Mouse (Mus musculus): Measurements from ENCODE around the gene 2700049A03Rik. TPM values are rescaled to one million over a fixed set of nuclear protein-coding genes. Genes with fewer than 3 reads are reported as not detected.

Gene 2700049A03Rik
- polyA plus RNA-seq, 1 experiment from 2014 or later: 20.1 TPM

DNA sequence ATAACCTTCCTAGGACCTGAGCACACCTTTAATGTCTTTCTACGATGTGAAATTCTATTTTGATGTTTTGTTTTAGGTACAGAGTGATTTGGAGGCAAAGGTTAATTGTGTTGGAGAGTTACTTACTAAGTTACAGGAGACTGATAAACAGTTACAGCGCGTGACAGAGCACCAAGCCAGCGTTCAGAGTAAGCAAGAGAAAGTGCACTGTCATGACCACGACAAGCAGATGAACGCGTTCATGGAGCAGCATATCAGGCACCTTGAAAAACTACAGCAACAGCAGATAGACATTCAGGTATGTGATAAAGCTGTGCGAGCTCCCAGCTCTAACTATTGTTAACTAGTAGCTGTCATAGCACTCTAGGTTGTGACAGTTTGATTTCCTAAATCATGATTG lies 13.5 kb downstream of the 2700049A03Rik start:
- Histone ChIP-seq H3K9ac (ENCODE audit: low read length) (no peak overlapping the region), H3K27me3 (ENCODE audit: control insufficient read depth, insufficient read depth, low read length) (no peaks in the 10 kb centered on the region), H3K4me3 (ENCODE audit: low read depth, low read length) (no peak overlapping the region), H3K4me1 (ENCODE audit: control insufficient read depth, insufficient read depth, low read length) (no peaks in the 10 kb centered on the region), H3K4me2 (ENCODE audit: low read depth) (no peak overlapping the region), H3K36me3 (ENCODE audit: control insufficient read depth, insufficient read depth, low read length) (peaks cover 15% of the 10 kb centered on the region), H3K9me3 (ENCODE audit: control insufficient read depth, low read length) (no peaks in the 10 kb centered on the region), H3K27ac (ENCODE audit: low read depth, low read length) (no peak overlapping the region)
- DNase-seq (ENCODE audit: low spot score): no peak
- ATAC-seq (ENCODE audit: insufficient read depth, low FRiP score, low TSS enrichment): no peak
- 97% methylated on average over 8 of the region's 8 CpGs for WGBS

DNA sequence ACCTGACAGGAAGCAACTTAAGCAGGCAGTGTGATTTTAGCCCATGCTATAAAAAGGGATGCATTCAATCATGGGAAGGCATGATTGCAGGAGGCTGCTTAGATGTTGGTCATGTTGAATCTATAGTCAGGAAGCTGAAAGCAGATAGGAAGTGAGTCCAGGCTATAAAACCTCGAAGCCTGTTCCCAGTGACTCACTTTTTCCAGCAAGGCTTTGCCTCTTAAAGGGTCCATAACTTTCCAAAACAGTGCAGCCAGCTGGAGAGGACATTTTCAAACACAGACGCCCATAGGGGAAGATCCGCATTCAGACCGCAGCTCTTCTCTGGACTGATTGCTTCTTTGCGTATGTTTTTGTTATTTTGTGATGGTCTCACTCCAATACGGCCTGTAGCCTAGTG lies 18.3 kb downstream of the 2700049A03Rik start:
- ATAC-seq (ENCODE audit: insufficient read depth, low FRiP score, low TSS enrichment) (no peak), DNase-seq (ENCODE audit: low spot score) (no peak)
- WGBS: 93% methylated on average over 6 of the region's 6 CpGs
- Histone ChIP-seq H3K4me2 (ENCODE audit: low read depth) (no peak overlapping the region), H3K9ac (ENCODE audit: low read length) (no peak overlapping the region), H3K9me3 (ENCODE audit: control insufficient read depth, low read length) (no peaks in the 10 kb centered on the region), H3K4me1 (ENCODE audit: control insufficient read depth, insufficient read depth, low read length) (no peaks in the 10 kb centered on the region), H3K4me3 (ENCODE audit: low read depth, low read length) (no peak overlapping the region), H3K27ac (ENCODE audit: low read depth, low read length) (no peak overlapping the region), H3K27me3 (ENCODE audit: control insufficient read depth, insufficient read depth, low read length) (no peaks in the 10 kb centered on the region), H3K36me3 (ENCODE audit: control insufficient read depth, insufficient read depth, low read length) (peaks cover 10% of the 10 kb centered on the region)

DNA sequence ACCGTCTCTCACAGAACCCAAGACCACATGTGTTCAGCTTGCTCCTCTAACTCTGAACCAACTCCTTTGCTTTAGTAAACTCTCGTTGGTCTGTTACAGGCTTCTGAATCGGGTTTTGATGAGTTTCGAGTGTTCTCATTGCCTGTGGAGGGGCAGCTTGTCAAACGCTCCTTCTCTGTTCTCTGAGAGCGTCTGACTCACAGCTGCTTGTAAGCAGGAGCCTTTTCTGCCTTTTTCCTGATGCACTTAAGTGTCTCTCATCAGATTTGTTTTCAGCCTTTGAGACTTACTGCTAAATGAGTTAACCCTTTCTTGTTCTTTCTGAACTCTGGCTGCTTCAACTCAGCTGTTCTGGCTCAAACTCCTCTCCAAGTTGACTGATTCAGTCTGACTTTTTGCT lies 21.3 kb downstream of the 2700049A03Rik start:
- Histone ChIP-seq H3K27me3 (ENCODE audit: control insufficient read depth, insufficient read depth, low read length) (no peaks in the 10 kb centered on the region), H3K9ac (ENCODE audit: low read length) (no peak overlapping the region), H3K36me3 (ENCODE audit: control insufficient read depth, insufficient read depth, low read length) (peaks cover 9% of the 10 kb centered on the region), H3K4me2 (ENCODE audit: low read depth) (no peak overlapping the region), H3K9me3 (ENCODE audit: control insufficient read depth, low read length) (no peaks in the 10 kb centered on the region), H3K4me1 (ENCODE audit: control insufficient read depth, insufficient read depth, low read length) (no peaks in the 10 kb centered on the region), H3K4me3 (ENCODE audit: low read depth, low read length) (no peak overlapping the region), H3K27ac (ENCODE audit: low read depth, low read length) (no peak overlapping the region)
- ATAC-seq (ENCODE audit: insufficient read depth, low FRiP score, low TSS enrichment) (no peak), DNase-seq (ENCODE audit: low spot score) (no peak)
- 95% methylated on average over 6 of the region's 6 CpGs for WGBS

- no peaks in the 10 kb centered on the region for H3K27me3 ChIP-seq (ENCODE audit: control insufficient read depth, insufficient read depth, low read length)
- no peak overlapping the region for H3K4me2 ChIP-seq (ENCODE audit: low read depth)
- WGBS: 94% methylated on average over 9 of the region's 9 CpGs
- H3K4me3 ChIP-seq (ENCODE audit: low read depth, low read length): no peak overlapping the region
- no peak for DNase-seq (ENCODE audit: low spot score)
- peaks cover 6% of the 10 kb centered on the region; the same call in 1 of the 2 replicates for H3K36me3 ChIP-seq (ENCODE audit: control insufficient read depth, insufficient read depth, low read length)
- no peaks in the 10 kb centered on the region for H3K4me1 ChIP-seq (ENCODE audit: control insufficient read depth, insufficient read depth, low read length)
- ATAC-seq (ENCODE audit: insufficient read depth, low FRiP score, low TSS enrichment): no peak
- H3K9ac ChIP-seq (ENCODE audit: low read length): no peak overlapping the region
- no peaks in the 10 kb centered on the region for H3K9me3 ChIP-seq (ENCODE audit: control insufficient read depth, low read length)
- H3K27ac ChIP-seq (ENCODE audit: low read depth, low read length): no peak overlapping the region
These were observed 27.8 kb downstream of the 2700049A03Rik start for GRCm38 (mm10) chr12:71164410-71164809.

- Histone ChIP-seq H3K9me3 (ENCODE audit: control insufficient read depth, low read length) (no peaks in the 10 kb centered on the region), H3K9ac (ENCODE audit: low read length) (no peak overlapping the region), H3K27me3 (ENCODE audit: control insufficient read depth, insufficient read depth, low read length) (no peaks in the 10 kb centered on the region), H3K36me3 (ENCODE audit: control insufficient read depth, insufficient read depth, low read length) (peaks cover 2% of the 10 kb centered on the region; the same call in 1 of the 2 replicates), H3K4me1 (ENCODE audit: control insufficient read depth, insufficient read depth, low read length) (no peaks in the 10 kb centered on the region), H3K27ac (ENCODE audit: low read depth, low read length) (no peak overlapping the region), H3K4me3 (ENCODE audit: low read depth, low read length) (no peak overlapping the region), H3K4me2 (ENCODE audit: low read depth) (no peak overlapping the region)
- no peak for ATAC-seq (ENCODE audit: insufficient read depth, low FRiP score, low TSS enrichment)
- DNase-seq (ENCODE audit: low spot score): no peak
- WGBS: 91% methylated on average over 1 of the region's 1 CpGs
These were observed 33.3 kb downstream of the 2700049A03Rik start for GRCm38 (mm10) chr12:71169911-71170310.

DNA sequence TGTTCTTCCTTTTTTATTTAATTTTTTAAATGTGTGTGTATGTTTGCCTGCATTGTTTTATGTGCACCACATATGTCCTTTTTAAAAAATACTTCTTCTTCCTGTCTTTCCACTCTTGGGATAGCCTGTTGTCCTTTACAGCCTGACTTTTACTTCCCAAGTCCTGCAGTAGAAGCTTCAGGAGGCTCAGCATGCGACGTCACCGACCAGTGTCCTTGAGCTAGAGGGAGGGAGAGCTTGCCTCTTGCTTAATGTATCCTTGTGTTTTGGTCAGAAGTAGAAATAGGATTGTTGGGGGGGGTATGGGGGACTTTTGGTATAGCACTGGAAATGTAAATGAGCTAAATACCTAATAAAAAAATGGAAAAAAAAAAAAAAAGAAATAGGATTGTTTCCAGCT lies 47.1 kb downstream of the 2700049A03Rik start:
- Histone ChIP-seq H3K27ac (ENCODE audit: low read depth, low read length) (no peak overlapping the region), H3K36me3 (ENCODE audit: control insufficient read depth, insufficient read depth, low read length) (peaks cover 10% of the 10 kb centered on the region), H3K9me3 (ENCODE audit: control insufficient read depth, low read length) (no peaks in the 10 kb centered on the region), H3K4me3 (ENCODE audit: low read depth, low read length) (no peak overlapping the region), H3K9ac (ENCODE audit: low read length) (no peak overlapping the region), H3K27me3 (ENCODE audit: control insufficient read depth, insufficient read depth, low read length) (no peaks in the 10 kb centered on the region), H3K4me2 (ENCODE audit: low read depth) (no peak overlapping the region), H3K4me1 (ENCODE audit: control insufficient read depth, insufficient read depth, low read length) (no peaks in the 10 kb centered on the region)
- DNase-seq (ENCODE audit: low spot score) (no peak), ATAC-seq (ENCODE audit: insufficient read depth, low FRiP score, low TSS enrichment) (no peak)
- 95% methylated on average over 3 of the region's 3 CpGs for WGBS

DNA sequence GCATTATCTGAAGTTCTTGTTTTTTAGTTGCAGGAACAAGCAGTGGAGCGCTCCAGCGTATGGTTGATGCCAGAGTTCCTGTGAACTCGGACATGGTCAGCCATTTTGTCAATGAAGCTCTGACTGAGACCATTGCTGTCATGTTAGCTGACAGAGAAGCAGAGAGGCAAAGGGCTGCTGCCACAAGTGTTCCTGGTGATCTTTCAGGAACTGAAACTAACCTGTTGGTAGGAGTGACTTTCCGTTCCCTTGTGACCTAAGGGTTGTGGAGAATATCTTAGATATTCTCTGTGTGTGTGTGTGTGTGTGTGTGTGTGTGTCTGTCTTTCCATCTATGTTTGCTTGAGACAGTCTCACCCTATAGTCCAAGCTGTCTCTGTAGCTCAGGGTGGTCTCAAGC lies 47.7 kb downstream of the 2700049A03Rik start:
- DNase-seq (ENCODE audit: low spot score) (no peak), ATAC-seq (ENCODE audit: insufficient read depth, low FRiP score, low TSS enrichment) (no peak)
- no peak overlapping the region for H3K4me2 ChIP-seq (ENCODE audit: low read depth)
- H3K9ac ChIP-seq (ENCODE audit: low read length): no peak overlapping the region
- 95% methylated on average over 4 of the region's 4 CpGs for WGBS
- H3K4me1 ChIP-seq (ENCODE audit: control insufficient read depth, insufficient read depth, low read length): no peaks in the 10 kb centered on the region
- H3K4me3 ChIP-seq (ENCODE audit: low read depth, low read length): no peak overlapping the region
- no peak overlapping the region for H3K27ac ChIP-seq (ENCODE audit: low read depth, low read length)
- H3K36me3 ChIP-seq (ENCODE audit: control insufficient read depth, insufficient read depth, low read length): peaks cover 14% of the 10 kb centered on the region
- H3K9me3 ChIP-seq (ENCODE audit: control insufficient read depth, low read length): no peaks in the 10 kb centered on the region
- no peaks in the 10 kb centered on the region for H3K27me3 ChIP-seq (ENCODE audit: control insufficient read depth, insufficient read depth, low read length)

DNA sequence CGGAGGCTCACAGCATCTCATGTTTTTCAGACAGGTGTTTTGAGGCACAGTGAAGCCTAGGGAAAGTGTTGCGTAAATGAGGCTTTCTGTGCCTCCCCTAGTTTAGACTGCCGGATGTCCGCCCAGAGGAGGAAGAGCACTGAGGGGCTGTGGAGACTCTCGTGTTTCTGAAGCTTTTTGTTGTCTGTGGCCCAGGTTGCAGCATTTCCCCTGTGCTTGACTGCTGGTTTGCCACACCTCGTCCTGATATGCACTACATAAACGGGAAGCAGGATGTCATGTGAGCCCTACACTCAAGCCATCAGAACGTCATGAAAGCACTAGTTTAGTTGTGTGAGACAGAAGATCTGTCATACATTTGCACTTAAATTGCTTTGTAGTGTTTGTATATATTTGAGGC lies 56.1 kb downstream of the 2700049A03Rik start:
- H3K4me3 ChIP-seq (ENCODE audit: low read depth, low read length): no peak overlapping the region
- H3K27ac ChIP-seq (ENCODE audit: low read depth, low read length): no peak overlapping the region
- peaks cover 15% of the 10 kb centered on the region for H3K36me3 ChIP-seq (ENCODE audit: control insufficient read depth, insufficient read depth, low read length)
- 86% methylated on average over 8 of the region's 8 CpGs for WGBS
- DNase-seq (ENCODE audit: low spot score) (no peak), ATAC-seq (ENCODE audit: insufficient read depth, low FRiP score, low TSS enrichment) (no peak)
- H3K9ac ChIP-seq (ENCODE audit: low read length): no peak overlapping the region
- H3K4me2 ChIP-seq (ENCODE audit: low read depth): no peak overlapping the region
- H3K4me1 ChIP-seq (ENCODE audit: control insufficient read depth, insufficient read depth, low read length): no peaks in the 10 kb centered on the region
- no peaks in the 10 kb centered on the region for H3K9me3 ChIP-seq (ENCODE audit: control insufficient read depth, low read length)
- no peaks in the 10 kb centered on the region for H3K27me3 ChIP-seq (ENCODE audit: control insufficient read depth, insufficient read depth, low read length)

DNA sequence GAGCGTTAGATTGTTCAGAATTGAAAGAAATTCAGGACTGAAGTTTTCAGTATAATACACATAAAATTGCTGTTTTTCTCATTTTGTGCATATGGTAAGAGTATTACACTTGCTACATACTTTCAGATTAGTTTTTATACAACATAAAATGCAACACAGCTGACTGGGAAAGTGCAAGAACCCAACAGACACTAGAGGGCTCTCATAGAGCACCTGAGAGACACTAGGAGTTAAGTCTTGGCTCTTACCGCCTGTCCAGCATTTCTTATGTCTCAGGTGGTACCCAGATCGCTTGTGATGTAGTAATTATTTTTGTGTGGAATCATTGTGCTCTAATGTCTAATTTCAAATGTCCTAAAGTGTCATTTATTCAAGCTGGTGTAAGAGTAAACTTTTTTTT lies 61.0 kb downstream of the 2700049A03Rik start:
- Histone ChIP-seq H3K4me1 (ENCODE audit: control insufficient read depth, insufficient read depth, low read length) (no peaks in the 10 kb centered on the region), H3K36me3 (ENCODE audit: control insufficient read depth, insufficient read depth, low read length) (no peaks in the 10 kb centered on the region; the same call in 1 of the 2 replicates), H3K4me3 (ENCODE audit: low read depth, low read length) (no peak overlapping the region), H3K4me2 (ENCODE audit: low read depth) (no peak overlapping the region), H3K27ac (ENCODE audit: low read depth, low read length) (no peak overlapping the region), H3K9me3 (ENCODE audit: control insufficient read depth, low read length) (no peaks in the 10 kb centered on the region), H3K27me3 (ENCODE audit: control insufficient read depth, insufficient read depth, low read length) (no peaks in the 10 kb centered on the region), H3K9ac (ENCODE audit: low read length) (no peak overlapping the region)
- no peak for DNase-seq (ENCODE audit: low spot score)
- ATAC-seq (ENCODE audit: insufficient read depth, low FRiP score, low TSS enrichment): no peak
- WGBS: 60% methylated on average over 3 of the region's 3 CpGs
